Mouse (Mus musculus): Measurements from ENCODE around the gene Pih1d2.
"Not testable (repeated sequence)": the region's sequence is repeated elsewhere in the genome, so short reads cannot be mapped to it uniquely, and the experiment has no call there.

Gene Pih1d2

GRCm38 (mm10) chr9:50617794-50618330 is 741 bp downstream of the Pih1d2 start:
- no peak for DNase-seq (ENCODE audit: low read depth, low spot score)

DNA sequence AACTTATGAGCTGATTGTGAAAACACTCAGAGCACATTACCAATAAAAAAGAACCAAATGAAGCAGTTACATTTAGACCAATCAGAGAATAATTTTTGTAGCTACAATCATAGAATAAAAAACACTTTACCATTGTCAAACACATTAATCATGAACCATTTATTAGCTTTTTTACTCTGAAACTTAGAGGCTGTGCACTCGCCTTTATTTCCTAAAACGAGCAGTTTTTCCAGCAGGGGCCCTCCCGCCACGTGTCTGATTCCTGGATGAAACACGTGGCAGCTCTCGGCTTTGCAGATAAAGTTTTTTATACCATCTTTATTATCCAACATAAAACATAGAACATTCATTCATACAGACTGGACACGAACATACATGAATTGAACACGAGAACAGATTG is 13.8 kb downstream of the Pih1d2 start:
- DNase-seq (ENCODE audit: low read depth, low spot score): not testable (repeated sequence)

DNA sequence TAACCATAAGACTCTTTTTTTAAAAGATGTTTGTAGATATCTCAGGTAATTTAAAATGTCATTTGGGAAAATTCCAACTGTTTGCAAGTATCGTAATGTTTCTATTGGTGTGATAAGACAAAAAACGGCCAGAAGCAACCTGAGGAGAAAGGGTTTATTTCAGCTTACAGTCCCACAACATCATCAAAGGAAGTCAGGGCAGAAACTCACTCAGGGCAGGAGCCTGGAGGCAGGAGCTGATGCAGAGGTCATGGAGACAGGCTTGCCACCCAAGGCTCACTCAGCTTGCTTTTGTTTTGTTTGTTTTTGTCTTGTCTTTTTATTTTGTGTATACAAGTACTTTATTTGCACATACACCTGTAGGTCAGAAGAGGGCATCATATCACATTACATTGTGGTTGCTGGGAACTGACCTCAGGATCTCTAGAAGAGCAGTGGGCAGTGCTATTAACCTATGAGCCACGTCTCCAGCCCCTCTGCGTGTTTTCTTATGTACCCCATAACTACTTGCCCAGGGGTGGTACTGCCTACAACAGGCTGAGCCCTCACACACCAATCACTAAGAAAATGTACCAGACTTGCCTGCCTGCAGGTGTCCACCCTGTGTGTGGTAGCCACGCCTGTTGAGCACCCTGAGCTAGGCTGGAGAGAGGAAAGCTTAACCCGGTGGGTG is 15.0 kb downstream of the Pih1d2 start:
- no peak for DNase-seq (ENCODE audit: low read depth, low spot score)

DNA sequence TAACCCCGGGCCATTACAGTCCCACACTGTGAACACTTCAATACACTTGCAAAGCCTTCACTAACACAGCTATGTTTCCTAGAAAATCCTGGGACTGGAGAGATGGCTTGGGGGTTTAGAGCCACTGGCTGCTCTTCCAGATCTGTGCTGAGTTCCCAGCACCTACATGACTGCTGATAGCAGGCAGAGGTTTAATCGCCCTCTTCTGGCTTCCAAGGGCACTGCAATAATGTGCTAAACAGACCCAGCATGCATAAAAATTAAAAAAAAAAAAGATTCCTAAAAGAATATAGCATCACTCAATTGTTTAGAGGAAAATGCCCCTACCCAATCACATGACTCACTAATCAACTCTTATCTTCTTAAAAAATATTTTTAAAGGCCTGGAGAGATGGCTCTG is 15.9 kb downstream of the Pih1d2 start:
- DNase-seq (ENCODE audit: low read depth, low spot score): no peak

GRCm38 (mm10) chr9:50634270-50634669 is 17.1 kb downstream of the Pih1d2 start:
- DNase-seq (ENCODE audit: low read depth, low spot score): no peak

GRCm38 (mm10) chr9:50646826-50647370 is 29.8 kb downstream of the Pih1d2 start:
- peak; percentile 98 for DNase-seq (ENCODE audit: low read depth, low spot score)

DNA sequence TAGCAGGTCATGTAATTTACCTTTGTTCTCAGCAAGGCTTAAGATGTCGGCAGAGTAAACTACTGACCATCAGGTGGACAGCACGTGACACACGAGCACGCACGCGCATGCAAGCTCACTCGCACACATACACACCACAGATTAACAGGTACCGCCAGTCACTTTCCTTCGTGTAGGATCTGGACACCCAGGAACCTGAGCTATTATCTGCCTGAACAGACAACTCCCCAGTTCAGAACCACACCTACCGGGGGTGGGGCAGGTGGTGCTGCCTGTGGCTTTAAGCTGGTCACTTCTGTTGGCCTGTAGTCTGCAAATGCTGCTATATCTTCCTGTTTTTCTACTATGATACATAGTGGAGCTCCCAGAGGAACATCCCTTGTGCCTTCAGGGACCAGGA is 33.4 kb downstream of the Pih1d2 start:
- DNase-seq (ENCODE audit: low read depth, low spot score): no peak

DNA sequence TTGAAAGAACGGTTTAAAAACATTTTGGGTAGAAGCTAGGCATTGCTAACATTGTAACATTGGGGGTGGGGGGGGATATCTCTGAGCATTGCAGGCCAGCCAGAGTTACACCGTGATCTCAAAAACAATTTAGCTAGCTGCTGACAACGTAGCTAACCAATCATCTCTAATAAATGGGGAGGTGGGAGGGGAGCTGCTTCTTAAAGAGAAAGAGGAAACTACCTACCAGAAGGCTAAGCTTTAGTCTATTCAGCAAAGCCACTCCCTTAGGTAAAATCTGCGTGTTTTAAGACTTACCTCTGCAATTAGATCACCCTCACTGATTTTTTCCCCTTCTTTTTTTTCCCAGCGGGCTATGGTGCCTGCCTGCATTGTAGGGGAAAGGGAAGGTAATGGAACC is 41.3 kb downstream of the Pih1d2 start:
- no peak for DNase-seq (ENCODE audit: low read depth, low spot score)

DNA sequence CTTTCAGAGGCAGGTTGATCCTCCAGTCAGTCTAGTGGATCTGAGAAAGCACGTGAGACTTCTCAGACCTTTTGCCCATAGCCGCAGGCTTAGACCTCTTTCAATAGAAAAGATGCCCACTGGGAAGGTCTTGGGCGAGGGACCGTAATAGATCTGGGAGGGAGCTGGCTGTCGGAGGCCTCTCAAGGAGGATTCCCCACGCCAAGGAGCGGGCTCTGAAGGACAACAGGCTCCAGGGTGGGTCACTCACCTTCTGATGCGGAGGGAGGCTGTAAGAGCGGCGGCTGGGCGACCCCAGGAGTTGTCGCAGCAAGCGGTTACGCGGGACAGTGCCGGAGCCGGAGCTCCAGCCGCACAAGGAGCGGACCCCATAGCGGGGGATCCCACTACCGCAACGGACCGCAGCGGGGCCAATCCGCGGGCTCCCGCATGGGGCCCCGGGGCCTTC is 41.8 kb downstream of the Pih1d2 start:
- DNase-seq (ENCODE audit: low read depth, low spot score): peak; percentile 58

GRCm38 (mm10) chr9:50659392-50660217 is 42.5 kb downstream of the Pih1d2 start, which contains the start of gene Dlat:
Gene Dlat, minus strand, starts transcription at chr9:50659780.
- DNase-seq (ENCODE audit: low read depth, low spot score): peak; percentile 91

GRCm38 (mm10) chr9:50660431-50660830 is 43.3 kb downstream of the Pih1d2 start:
- DNase-seq (ENCODE audit: low read depth, low spot score): peak; percentile 14

DNA sequence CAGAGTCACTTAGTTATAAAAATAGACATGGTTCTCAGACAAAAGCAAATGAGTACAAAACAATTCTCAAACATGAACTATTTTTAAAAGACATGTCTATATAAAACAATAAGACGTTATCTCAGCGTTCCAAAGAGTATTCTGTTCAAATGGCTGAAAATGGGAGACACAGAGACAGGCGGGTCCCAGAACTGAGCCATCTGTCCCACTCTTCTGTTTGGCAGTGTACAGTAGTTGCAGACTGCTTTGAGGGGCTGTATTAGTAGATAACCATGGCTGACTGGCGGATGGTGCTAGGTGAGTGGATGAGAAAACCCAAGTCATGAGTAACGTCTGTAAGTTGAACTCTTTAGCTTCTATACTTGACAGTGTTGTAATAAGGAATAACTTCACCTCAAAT is 47.7 kb downstream of the Pih1d2 start:
- DNase-seq (ENCODE audit: low read depth, low spot score): no peak

- DNase-seq (ENCODE audit: low read depth, low spot score): no peak
These were observed 49.3 kb downstream of the Pih1d2 start for GRCm38 (mm10) chr9:50666442-50666841.

GRCm38 (mm10) chr9:50667579-50668498 is 50.7 kb downstream of the Pih1d2 start:
- DNase-seq (ENCODE audit: low read depth, low spot score): no peak

DNA sequence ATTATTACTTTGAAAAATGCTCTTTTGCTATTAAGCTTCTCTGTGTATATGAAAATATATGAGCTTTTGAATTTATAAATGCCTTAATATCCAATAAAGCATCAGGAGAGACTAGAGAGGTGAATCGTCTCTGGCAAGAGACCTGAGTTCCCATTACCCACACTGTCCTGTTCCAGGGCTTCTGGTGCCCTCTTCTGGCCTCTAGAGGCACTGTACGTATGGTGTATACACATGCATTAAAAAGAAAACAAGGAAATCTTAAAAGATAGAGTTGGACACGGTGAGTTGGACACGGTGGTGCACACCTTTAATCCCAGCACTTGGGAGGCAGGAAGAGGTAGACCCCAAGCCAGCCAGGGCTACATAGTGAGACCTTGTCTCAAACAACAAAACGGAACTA is 53.6 kb downstream of the Pih1d2 start:
- DNase-seq (ENCODE audit: low read depth, low spot score): peak; percentile 82

Data from R1 (cell line).